ENCODE assay signal across 17 mouse cellular contexts in genomic region chr11:67083239-67083638, GRCm38 (mm10). TPM values are rescaled to one million over a fixed set of nuclear protein-coding genes. Genes with fewer than 3 reads are reported as not detected.
DNase-seq lines count a peak whose midpoint lies in the region; TF ChIP-seq lines count a peak whose summit lies in the region.
"Had no signal": no experiment of that assay in that cellular context is flagged by ENCODE, and none has a peak within 500 bp of the region (broad histone marks: within the 10 kb centered on the region; RNA-seq: fewer than 3 reads in every experiment).

No protein-coding gene starts in this region.

- peak overlapping the region; percentile 2; the same call in 1 of the 2 replicates for H3K27ac ChIP-seq in MEL (ENCODE audit: control insufficient read depth, low read depth, low read length)

- peak overlapping the region; percentile 34 for H3K9ac ChIP-seq in MEL (ENCODE audit: control insufficient read depth, low read depth, low read length, poor library complexity, severe bottlenecking)

- H3ac ChIP-seq in myocyte (ENCODE audit: control insufficient read depth, insufficient read length): no peak overlapping the region

- no peaks in the 10 kb centered on the region for H3K9me3 ChIP-seq in MEL (replicated peaks; ENCODE audit: insufficient read depth, low read length)
- H3K9me3 ChIP-seq: G1E had no signal

- no peaks in the 10 kb centered on the region for H3K79me2 ChIP-seq in MEL (ENCODE audit: control insufficient read depth, insufficient read depth, low read length, poor library complexity)
- no peaks in the 10 kb centered on the region for H3K79me2 ChIP-seq in myocyte (ENCODE audit: control insufficient read depth, insufficient read depth)

- TF ChIP-seq RAD21 in MEL (IDR thresholded peaks at IDR 0.05; ENCODE audit: low read depth, low read length): no peak

- peak overlapping the region; percentile 43 to 54 for H3K4me3 ChIP-seq in MEL (ENCODE audit: control insufficient read depth in 1 of 2, insufficient read depth in 1 of 2, low read depth in 2 of 2, low read length in 2 of 2)
- peak overlapping the region; percentile 43 for H3K4me3 ChIP-seq in myocyte

- H3K27me3 ChIP-seq in MEL (ENCODE audit: control insufficient read depth in 1 of 2, insufficient read depth in 2 of 2, low read length in 2 of 2) (no peaks in the 10 kb centered on the region), myocyte (ENCODE audit: control insufficient read depth, insufficient read depth, insufficient read length) (no peaks in the 10 kb centered on the region)

- peaks cover 6 to 10% of the 10 kb centered on the region in 2 experiments; a peak in 3 of 4 replicates for H3K4me1 ChIP-seq in MEL (ENCODE audit: control insufficient read depth in 1 of 2, insufficient read depth in 2 of 2, low read length in 2 of 2)

- no peak; a peak in 1 of 6 replicates for TF ChIP-seq CTCF in MEL (IDR thresholded peaks at IDR 0.05 in 2 of 3, conservative IDR thresholded peaks at IDR 0.05 in 1 of 3; ENCODE audit: control insufficient read depth in 1 of 3, insufficient read depth in 1 of 3, low read depth in 2 of 3, low read length in 3 of 3, poor library complexity in 1 of 3, severe bottlenecking in 1 of 3)

- peak; percentile 47 for DNase-seq in MEL (ENCODE audit: low read depth, low spot score)
- DNase-seq in frontal cortex, postnatal 36 days (ENCODE audit: low spot score in 2 of 2): no peak
- no peak for DNase-seq in Muller cell, postnatal 12 days (ENCODE audit: inconsistent ontology term)
- DNase-seq: adrenal gland, adult 2 months; adrenal gland, adult 8-10 months; adrenal gland, postnatal 10 days; adrenal gland, postnatal 14 days; adrenal gland, postnatal 25 days; adrenal gland, postnatal 36 days; B cell, adult 2 months; cerebellum, adult 11 months; cerebellum, adult 11-12 months; cerebellum, adult 18-20 months; cerebellum, adult 2 months; cerebellum, adult 8-10 months had no signal

- TF ChIP-seq EP300 in MEL (IDR thresholded peaks at IDR 0.05; ENCODE audit: low read depth in 1 of 2, low read length in 2 of 2): no peak

- TF ChIP-seq POLR2A in MEL (IDR thresholded peaks at IDR 0.05; ENCODE audit: control insufficient read depth in 1 of 2, insufficient read depth in 1 of 2, low read depth in 1 of 2, low read length in 2 of 2, poor library complexity in 1 of 2) (no peak), myocyte (IDR thresholded peaks at IDR 0.05; ENCODE audit: insufficient read length, low read depth) (no peak)

- H3K36me3 ChIP-seq in MEL (ENCODE audit: control insufficient read depth in 1 of 2, insufficient read depth in 2 of 2, low read length in 2 of 2) (peaks cover 0 to 2% of the 10 kb centered on the region in 2 experiments; a peak in 1 of 4 replicates), myocyte (ENCODE audit: control insufficient read depth, insufficient read depth) (no peaks in the 10 kb centered on the region)
- H3K36me3 ChIP-seq: G1E had no signal

- peak overlapping the region; percentile 62 for H3K4me2 ChIP-seq in myocyte (ENCODE audit: low read depth)

TF ChIP-seq in MEL, 35 proteins besides CTCF, POLR2A, EP300 and RAD21:
- TF ChIP-seq USF2 (IDR thresholded peaks at IDR 0.05; ENCODE audit: borderline replicate concordance in 1 of 2, insufficient read depth in 1 of 2, low read depth in 1 of 2, low read length in 2 of 2): 0 out of 4 replicates have a peak, but pooled peaks of 1 of the 2 experiments have one; percentile 35
- TF ChIP-seq USF1 (IDR thresholded peaks at IDR 0.05; ENCODE audit: low read depth, low read length): peak; percentile 80
- TF ChIP-seq UBTF (IDR thresholded peaks at IDR 0.05; ENCODE audit: borderline replicate concordance, insufficient read depth, low read depth, low read length): no peak
- TF ChIP-seq TCF12 (IDR thresholded peaks at IDR 0.05; ENCODE audit: low read depth, low read length): no peak
- 0 out of 2 replicates have a peak, but pooled peaks have one; percentile 28 for TF ChIP-seq ZNF384 (IDR thresholded peaks at IDR 0.05; ENCODE audit: low read depth, low read length)
- peak; percentile 76; the same call in 1 of the 2 replicates for TF ChIP-seq BHLHE40 (IDR thresholded peaks at IDR 0.05; ENCODE audit: borderline replicate concordance, low read depth, low read length)
- TF ChIP-seq MAFK (IDR thresholded peaks at IDR 0.05; ENCODE audit: borderline replicate concordance, low read depth, low read length): no peak

TF ChIP-seq in myocyte, 11 proteins besides CTCF, POLR2A, EP300 and RAD21:
- TF ChIP-seq TCF12 (IDR thresholded peaks at IDR 0.05; ENCODE audit: insufficient read depth, poor library complexity, severe bottlenecking) (no peak), MYOD1 (IDR thresholded peaks at IDR 0.05; ENCODE audit: control insufficient read depth in 1 of 3, insufficient read length in 2 of 3, low read depth in 2 of 3) (no peak), E2F4 (IDR thresholded peaks at IDR 0.05; ENCODE audit: insufficient read depth) (no peak), REST (IDR thresholded peaks at IDR 0.05; ENCODE audit: insufficient read depth, insufficient read length) (no peak), CEBPB (IDR thresholded peaks at IDR 0.05; ENCODE audit: insufficient read depth, poor library complexity, severe bottlenecking) (no peak), USF1 (IDR thresholded peaks at IDR 0.05; ENCODE audit: low read depth) (no peak), MYOG (IDR thresholded peaks at IDR 0.05; ENCODE audit: control insufficient read depth in 1 of 3, insufficient read depth in 1 of 3, insufficient read length in 2 of 3, low read depth in 2 of 3) (no peak), TCF3 (IDR thresholded peaks at IDR 0.05; ENCODE audit: insufficient read length, low read depth) (no peak), POLR2AphosphoS2 (IDR thresholded peaks at IDR 0.05; ENCODE audit: insufficient read length, low read depth) (no peak), MAX (IDR thresholded peaks at IDR 0.05; ENCODE audit: low read depth) (no peak), SRF (IDR thresholded peaks at IDR 0.05; ENCODE audit: control insufficient read depth, insufficient read length, low read depth) (no peak)

RNA-seq across cellular contexts. Expression of gene Myh3, which starts 5.1 kb away (rescaled TPM):
- 0.81 and 1.5 TPM in 2 replicates for total RNA-seq in MEL (2012; rRNA removed)
- 1 to 10 TPM in 1 of 2 experiments, not detected in 1; 1.7 TPM for polyA plus RNA-seq in MEL (2012; ENCODE audit: insufficient read depth in 1 of 2, insufficient read length in 2 of 2, low read depth in 1 of 2, low replicate concordance in 2 of 2, missing spikeins in 1 of 2)
- polyA plus RNA-seq in myocyte (2012; fragmentation: generic; extraction: Trizol): 876 TPM
- total RNA-seq: adrenal gland, postnatal 25 days; G1E had no signal
- polyA plus RNA-seq: adrenal gland, adult 2 months; G1E had no signal

RNA-seq across cellular contexts. Expression of gene Sco1, which starts 30.8 kb away (rescaled TPM):
- total RNA-seq in MEL (2012; rRNA removed): 29.8 and 32.9 TPM in 2 replicates
- 10 to 100 TPM in 1 of 2 experiments, not detected in 1; 14.1 TPM for polyA plus RNA-seq in MEL (2012; ENCODE audit: insufficient read depth in 1 of 2, insufficient read length in 2 of 2, low read depth in 1 of 2, low replicate concordance in 2 of 2, missing spikeins in 1 of 2)
- polyA plus RNA-seq in myocyte (2012; fragmentation: generic; extraction: Trizol): 14.7 TPM

RNA-seq across cellular contexts. Expression of gene Adprm, which starts 30.8 kb away (rescaled TPM):
- total RNA-seq in MEL (2012; rRNA removed): 23.0 and 27.8 TPM in 2 replicates
- polyA plus RNA-seq in MEL (2012; ENCODE audit: insufficient read depth in 1 of 2, insufficient read length in 2 of 2, low read depth in 1 of 2, low replicate concordance in 2 of 2, missing spikeins in 1 of 2) (100 to 1,000 TPM in 1 of 2 experiments, 10 to 100 TPM in 1; 19.7 to 531 TPM), myocyte (2012; fragmentation: generic; extraction: Trizol) (13.1 TPM)

RNA-seq across cellular contexts. Expression of gene Tmem220, which starts 58.3 kb away (rescaled TPM):
- total RNA-seq in MEL (2012; rRNA removed): 0.23 and 0.35 TPM in 2 replicates
- polyA plus RNA-seq in MEL (2012; ENCODE audit: insufficient read depth in 1 of 2, insufficient read length in 2 of 2, low read depth in 1 of 2, low replicate concordance in 2 of 2, missing spikeins in 1 of 2) (under 1 TPM in 1 of 2 experiments, not detected in 1; 0.99 TPM), myocyte (2012; fragmentation: generic; extraction: Trizol) (0.70 TPM)

Comparison
In these comparisons a context has a peak if more than half of its experiments do, and no peak if none do; other contexts are left out.
1. RNA of gene Myh3, which starts 5.1 kb away (polyA plus RNA-seq): 876 TPM in myocyte (single experiment); 1.7 TPM in MEL; every median in the first group is over 100 times any median in the second.